Mouse (Mus musculus) bone marrow macrophage, adult 2 months (primary cell): ENCODE measurements around the gene Gm49325. TPM values are rescaled to one million over a fixed set of nuclear protein-coding genes. Genes with fewer than 3 reads are reported as not detected.
"Not testable (repeated sequence)": the region's sequence is repeated elsewhere in the genome, so short reads cannot be mapped to it uniquely, and the experiment has no call there.

Experiments
- H3K27ac ChIP-seq: 2 replicates; pipeline ENCODE4 v1.5.1; 2012; ENCODE audit warnings: low read depth, low read length; ENCODE audit not compliant: insufficient read depth
- H3K4me1 ChIP-seq: 2 replicates; pipeline ENCODE4 v1.6.1; 2012; ENCODE audit warnings: low read length; ENCODE audit not compliant: control insufficient read depth, insufficient read depth
- H3K4me3 ChIP-seq: 2 replicates; pipeline ENCODE4 v1.5.1; 2012; ENCODE audit warnings: mild to moderate bottlenecking, low read length, moderate library complexity; ENCODE audit not compliant: insufficient read depth
- CTCF ChIP-seq: IDR thresholded peaks from 2 replicates; pipeline ENCODE4 v1.5.1; 2012; ENCODE audit warnings: low read depth, mild to moderate bottlenecking, low read length, moderate library complexity
- POLR2A ChIP-seq: IDR thresholded peaks from 2 replicates; pipeline ENCODE4 v1.6.1; 2012; ENCODE audit warnings: mild to moderate bottlenecking, low read depth, low read length, borderline replicate concordance
- polyA plus RNA-seq: library from polyadenylated mRNA; stranded (reverse); fragments of >200 nt; gene quantifications from 2 replicates; pipeline ENCODE4 v1.2.4, GENCODE M21; 2012; ENCODE audit not compliant: missing spikeins, insufficient read depth, insufficient read length

The Gm49325 gene
- polyA plus RNA-seq, 1 experiment = 41.8 TPM

GRCm38 (mm10) chr10:77666342-77666741, 60.3 kb downstream of the Gm49325 start:
- Histone ChIP-seq H3K4me3 (no peak overlapping the region), H3K4me1 (peaks cover 14% of the 10 kb centered on the region), H3K27ac (no peak overlapping the region)
- no peak for TF ChIP-seq CTCF

- Histone ChIP-seq H3K4me1 (peaks cover 10% of the 10 kb centered on the region), H3K4me3 (no peak overlapping the region), H3K27ac (no peak overlapping the region)
- TF ChIP-seq POLR2A (no peak), CTCF (no peak)
Observed at GRCm38 (mm10) chr10:77667402-77667801, 61.4 kb downstream of the Gm49325 start.

GRCm38 (mm10) chr10:77670710-77671109, 64.7 kb downstream of the Gm49325 start:
- H3K27ac ChIP-seq = no peak overlapping the region
- H3K4me1 ChIP-seq = no peaks in the 10 kb centered on the region
- no peak overlapping the region for H3K4me3 ChIP-seq
- TF ChIP-seq POLR2A (no peak), CTCF (no peak)

- no peak for TF ChIP-seq CTCF
- no peak for TF ChIP-seq POLR2A
- H3K27ac ChIP-seq = no peak overlapping the region
- no peaks in the 10 kb centered on the region for H3K4me1 ChIP-seq
- H3K4me3 ChIP-seq = no peak overlapping the region
Observed at GRCm38 (mm10) chr10:77671519-77671918, 65.5 kb downstream of the Gm49325 start.

GRCm38 (mm10) chr10:77673765-77674164, 67.8 kb downstream of the Gm49325 start:
- H3K27ac ChIP-seq = no peak overlapping the region
- TF ChIP-seq POLR2A (no peak), CTCF (no peak)
- H3K4me3 ChIP-seq = no peak overlapping the region
- H3K4me1 ChIP-seq = no peaks in the 10 kb centered on the region

- TF ChIP-seq CTCF = no peak
- TF ChIP-seq POLR2A = no peak
- Histone ChIP-seq H3K4me1 (no peaks in the 10 kb centered on the region), H3K4me3 (no peak overlapping the region)
Observed at GRCm38 (mm10) chr10:77677562-77677961, 71.6 kb downstream of the Gm49325 start.

GRCm38 (mm10) chr10:77682994-77683393, 77.0 kb downstream of the Gm49325 start:
- Histone ChIP-seq H3K27ac (no peak overlapping the region), H3K4me3 (no peak overlapping the region), H3K4me1 (no peaks in the 10 kb centered on the region)
- TF ChIP-seq CTCF = no peak
- no peak for TF ChIP-seq POLR2A

More at GRCm38 (mm10) chr10:77677562-77677961, 71.6 kb downstream of the Gm49325 start:
- no peak overlapping the region for H3K27ac ChIP-seq

- Histone ChIP-seq H3K4me1 (no peaks in the 10 kb centered on the region), H3K27ac (no peak overlapping the region), H3K4me3 (no peak overlapping the region)
- no peak for TF ChIP-seq CTCF
Observed at GRCm38 (mm10) chr10:77684181-77684580, 78.2 kb downstream of the Gm49325 start.

- no peak within 1 kb of the TSS for H3K27ac ChIP-seq
- TF ChIP-seq POLR2A = no peak
- no peak for TF ChIP-seq CTCF
- H3K4me1 ChIP-seq = no peaks in the 10 kb centered on the region
- H3K4me3 ChIP-seq = no peak within 1 kb of the TSS
Observed at GRCm38 (mm10) chr10:77685895-77686664, 80.1 kb downstream of the Gm49325 start, which contains the start of gene Tspear. TSS of gene Tspear (plus strand) at chr10:77686569.

GRCm38 (mm10) chr10:77687021-77687420, 81.0 kb downstream of the Gm49325 start:
- Histone ChIP-seq H3K4me1 (no peaks in the 10 kb centered on the region), H3K27ac (no peak overlapping the region), H3K4me3 (no peak overlapping the region)
- no peak for TF ChIP-seq CTCF
- no peak for TF ChIP-seq POLR2A

GRCm38 (mm10) chr10:77690356-77690807, 84.4 kb downstream of the Gm49325 start, which contains the start of gene Gm19402:
TSS of gene Gm19402 (minus strand) at chr10:77690757.
- not testable (repeated sequence) for H3K4me1 ChIP-seq, H3K27ac ChIP-seq, H3K4me3 ChIP-seq
